Mouse (Mus musculus) MEL-GATA-1-ER (cell line): ENCODE results near the gene Clec4a1.

Source experiments
- DNase-seq: peaks from one replicate; pipeline ENCODE4 v3.0.0-alpha.2; 2012; ENCODE audit warnings: low read depth; ENCODE audit errors: extremely low read depth

Gene Clec4a1

GRCm38 (mm10) chr6:122921451-122921850 lies at the start of gene Clec4a1:
Gene Clec4a1 (plus strand): TSS chr6:122921848.
- DNase-seq, result no peak

DNA sequence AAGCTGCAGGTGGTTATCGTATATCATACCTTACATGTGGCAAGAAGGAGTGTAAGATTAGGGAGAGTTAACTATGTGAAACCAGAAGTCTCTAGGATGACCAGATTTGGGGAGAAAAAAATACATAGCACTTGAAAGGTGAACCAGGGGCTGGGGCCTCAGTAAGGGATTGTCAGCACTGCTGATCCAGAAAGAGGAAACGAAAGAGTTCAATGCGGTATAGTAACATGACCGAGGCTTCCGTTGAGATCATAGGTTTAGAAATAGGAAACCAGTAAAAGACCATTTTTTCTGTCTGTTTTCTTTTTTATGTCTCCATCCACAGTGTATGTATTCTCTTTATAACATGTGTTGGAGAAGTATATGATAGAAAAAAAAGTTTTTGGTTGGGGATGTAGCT lies 48.8 kb upstream of the Clec4a1 start:
- no peak for DNase-seq

DNA sequence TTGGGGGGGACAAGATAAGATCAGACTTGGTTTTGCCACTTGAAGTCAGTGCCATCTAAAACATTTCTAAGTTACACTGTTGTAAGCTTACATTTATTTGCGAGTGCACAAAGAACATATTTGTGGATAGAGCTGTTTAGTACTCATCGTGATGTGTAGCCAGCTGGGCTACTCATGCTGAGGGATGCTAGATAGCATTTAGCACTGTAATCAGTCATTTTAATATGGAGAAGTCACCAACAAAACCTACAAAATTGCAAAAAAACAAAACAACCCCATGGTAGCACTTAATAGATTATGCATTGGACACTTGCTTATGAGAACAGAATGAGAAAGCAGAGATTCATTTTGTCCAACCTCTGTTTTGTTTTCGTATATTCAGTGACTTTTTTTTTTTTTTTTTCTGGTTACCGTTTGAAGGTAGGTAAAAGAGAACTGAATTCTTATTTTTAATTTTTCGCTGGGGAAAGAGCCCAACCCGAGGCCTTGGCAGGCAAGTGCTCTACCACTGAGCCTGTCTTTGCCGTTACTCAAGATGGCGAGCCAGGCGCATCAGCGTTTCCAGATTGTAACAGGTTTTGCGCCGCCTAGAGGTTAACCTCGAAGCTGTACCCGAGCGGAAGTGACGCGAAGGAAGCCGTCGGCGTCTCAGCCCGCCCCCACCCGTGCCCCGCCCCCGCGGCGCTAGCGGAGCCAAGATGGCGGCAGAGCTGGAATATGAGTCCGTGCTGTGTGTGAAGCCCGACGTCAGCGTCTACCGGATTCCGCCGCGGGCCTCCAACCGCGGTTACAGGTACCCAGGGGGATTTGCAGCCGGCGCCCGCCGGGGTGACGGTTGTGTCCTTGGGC lies 47.6 kb upstream of the Clec4a1 start, which contains the start of gene Necap1:
Gene Necap1 (plus strand): TSS at position 604 of the 849 bp plus-strand sequence.
- peak; percentile 80 for DNase-seq

- no peak for DNase-seq
Observed at GRCm38 (mm10) chr6:122874720-122875389, 46.8 kb upstream of the Clec4a1 start.

DNA sequence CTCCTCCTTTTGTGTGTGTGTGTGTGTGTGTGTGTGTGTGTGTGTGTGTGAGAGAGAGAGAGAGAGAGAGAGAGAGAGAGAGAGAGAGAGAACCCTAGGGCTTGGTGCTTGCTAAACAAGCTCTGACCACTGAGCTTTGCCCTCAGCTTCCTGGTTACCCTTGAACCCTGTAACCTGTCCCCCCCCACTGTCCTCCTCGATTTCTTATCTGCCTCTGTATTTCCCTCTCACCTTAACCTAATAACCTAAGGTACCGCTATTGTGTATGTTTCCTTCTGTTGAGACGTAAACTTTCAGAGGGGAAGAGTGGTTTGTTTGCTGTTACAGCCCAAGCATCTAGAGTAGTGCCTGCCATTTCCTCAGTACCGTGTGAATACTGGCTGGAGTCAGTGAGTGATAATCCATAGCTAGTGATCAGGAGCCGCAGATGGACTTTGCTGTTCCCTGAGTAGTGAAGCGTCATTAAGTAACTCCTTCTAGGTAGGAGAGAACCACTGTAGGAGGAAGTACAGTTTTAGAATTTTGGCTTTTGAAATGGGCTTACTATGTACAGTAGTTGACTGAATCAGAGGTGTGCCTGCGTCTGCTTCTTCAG lies 42.4 kb upstream of the Clec4a1 start:
- DNase-seq, result no peak

DNA sequence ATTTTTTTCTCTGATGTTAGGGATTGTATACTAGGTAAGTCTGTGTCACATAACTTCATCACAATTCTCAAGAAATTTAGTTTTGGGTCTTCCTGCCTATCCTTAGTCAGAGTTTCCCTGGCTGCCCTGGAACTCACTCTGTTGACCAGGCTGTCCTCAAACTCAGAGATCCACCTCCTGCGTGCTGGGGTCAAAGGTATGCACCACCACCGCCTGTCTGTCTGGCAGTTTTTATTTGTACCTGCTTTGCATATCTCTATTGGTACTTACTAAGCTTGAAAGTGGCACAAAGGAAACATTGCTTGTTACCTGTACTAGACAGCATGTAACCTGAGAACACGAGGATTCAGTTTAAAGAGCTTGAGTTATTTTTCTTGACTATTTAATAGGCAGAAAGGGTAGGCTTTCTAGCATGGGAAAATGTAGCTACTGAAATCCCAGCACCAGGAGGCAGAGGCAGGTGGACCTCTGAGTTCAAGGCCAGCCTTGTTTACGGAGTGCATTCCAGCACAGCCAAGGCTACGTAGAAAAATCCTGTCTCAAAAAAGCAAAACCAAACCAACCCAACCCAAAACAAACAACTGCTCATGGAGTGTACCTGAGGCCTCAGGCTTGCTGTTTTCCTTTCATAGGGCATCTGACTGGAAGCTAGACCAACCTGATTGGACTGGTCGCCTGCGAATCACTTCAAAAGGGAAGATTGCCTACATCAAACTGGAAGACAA lies 41.7 kb upstream of the Clec4a1 start:
- DNase-seq, result no peak

DNA sequence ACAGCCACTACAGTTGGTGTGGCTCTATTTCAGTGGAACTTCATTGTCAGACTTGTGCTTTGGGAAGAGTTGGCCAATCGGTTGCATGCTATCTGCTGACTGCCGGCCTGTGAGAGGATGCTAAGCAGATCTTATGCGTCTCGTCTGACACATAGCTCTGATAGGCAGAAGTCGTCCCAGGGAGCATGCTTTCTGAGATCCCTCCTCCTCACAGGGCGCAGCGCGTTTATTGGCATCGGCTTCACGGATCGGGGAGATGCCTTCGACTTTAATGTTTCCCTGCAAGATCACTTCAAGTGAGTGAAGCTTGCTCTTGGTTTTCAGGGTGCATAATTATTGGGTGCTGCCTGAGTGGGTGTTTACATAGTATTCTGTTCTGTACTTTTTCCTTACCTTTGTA lies 40.4 kb upstream of the Clec4a1 start:
- DNase-seq, result no peak

DNA sequence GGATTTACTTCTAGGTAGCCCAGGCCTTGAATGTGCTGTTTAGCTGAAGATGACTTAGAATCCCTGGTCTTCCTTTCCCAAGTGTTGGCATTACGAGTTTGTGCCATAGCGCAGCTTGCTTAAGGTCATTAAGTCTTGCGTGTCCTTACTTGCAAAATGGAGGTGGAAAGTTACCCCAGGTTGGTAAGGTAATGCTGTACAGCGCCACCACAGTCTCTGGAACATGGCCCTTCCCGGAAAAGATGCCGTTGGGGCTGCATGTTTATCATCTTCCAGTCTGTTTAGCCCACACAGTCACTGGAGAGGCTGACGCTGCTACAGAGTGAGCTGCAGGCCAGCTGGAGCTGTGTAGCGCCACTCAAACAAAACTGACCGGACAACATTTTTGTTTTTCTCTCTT lies 38.0 kb upstream of the Clec4a1 start:
- DNase-seq, result no peak

DNA sequence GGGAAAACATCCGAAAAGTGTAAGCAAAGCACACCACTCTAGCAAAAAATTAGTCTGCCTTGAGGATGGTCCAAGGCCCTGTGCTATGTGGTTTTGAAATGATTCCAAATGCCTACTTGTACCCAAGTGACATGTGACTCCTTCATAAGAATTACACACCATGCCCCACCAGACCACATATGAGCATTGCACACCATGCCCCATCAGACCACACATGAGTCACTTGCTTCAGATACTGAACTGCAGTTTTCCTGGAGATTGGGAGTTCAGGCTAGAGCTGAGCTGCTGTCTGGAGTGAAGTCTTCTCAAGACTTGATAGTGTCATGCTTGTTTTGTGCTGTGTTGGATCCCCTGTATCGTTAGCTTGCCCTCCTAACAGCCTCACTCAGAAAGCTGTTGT lies 32.0 kb upstream of the Clec4a1 start:
- no peak for DNase-seq

GRCm38 (mm10) chr6:122892442-122893049 lies 29.1 kb upstream of the Clec4a1 start:
- DNase-seq, result peak; percentile 66

- DNase-seq, result no peak
Observed at GRCm38 (mm10) chr6:122919922-122920321, 1.7 kb upstream of the Clec4a1 start.

GRCm38 (mm10) chr6:122934845-122935244 lies 13.2 kb downstream of the Clec4a1 start:
- DNase-seq, result no peak

- DNase-seq, result no peak
Observed at GRCm38 (mm10) chr6:122939618-122940017, 18.0 kb downstream of the Clec4a1 start.

DNA sequence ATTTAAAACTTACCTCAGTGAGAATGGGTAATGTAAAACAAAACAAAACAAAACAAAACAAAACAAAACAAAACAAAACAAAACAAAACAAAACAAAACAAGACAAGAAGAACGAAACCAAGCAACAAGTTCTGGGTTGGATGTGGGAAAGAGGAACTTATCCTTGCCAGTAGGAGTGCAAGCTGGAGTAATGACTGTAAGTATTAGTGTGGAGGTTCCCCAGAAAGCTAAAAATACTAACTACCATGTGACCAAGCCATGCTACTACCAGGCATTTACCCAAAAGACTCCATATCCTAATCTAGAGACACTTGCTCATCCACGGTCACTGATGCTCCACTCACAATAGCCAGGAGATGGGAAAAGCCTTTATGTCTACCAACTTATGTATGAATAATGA lies 25.1 kb downstream of the Clec4a1 start:
- peak; percentile 7 for DNase-seq

- peak; percentile 60 for DNase-seq
Observed at GRCm38 (mm10) chr6:122952401-122952800, 30.8 kb downstream of the Clec4a1 start, which contains the start of gene Clec4a3. Gene Clec4a3 (plus strand): TSS chr6:122952515.

DNA sequence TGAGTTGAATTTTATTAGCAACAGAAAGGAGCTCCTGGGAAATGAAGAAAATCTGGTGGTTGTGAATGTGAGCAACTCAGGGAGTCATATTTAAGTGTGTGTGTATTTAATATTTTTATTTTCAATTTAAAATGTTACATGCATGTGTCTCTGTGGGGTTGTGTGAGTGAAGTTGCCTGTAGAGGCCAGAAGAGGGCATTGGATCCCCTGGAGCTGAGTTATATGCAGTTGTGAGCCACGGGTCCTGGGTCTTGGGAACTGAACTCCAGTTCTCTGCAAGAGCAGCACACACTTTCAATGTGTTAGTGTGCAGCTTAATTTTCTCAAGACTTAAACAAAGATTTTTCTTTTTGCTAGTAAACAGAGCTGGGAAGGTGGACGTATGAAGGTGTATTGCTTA lies 42.9 kb downstream of the Clec4a1 start:
- DNase-seq, result no peak

GRCm38 (mm10) chr6:122969048-122969447 lies 47.4 kb downstream of the Clec4a1 start:
- DNase-seq, result no peak
